Mouse (Mus musculus) cerebellum, adult 2 months (tissue): ENCODE data around the gene Cped1. TPM values are rescaled to one million over a fixed set of nuclear protein-coding genes. Genes with fewer than 3 reads are reported as not detected.
"Not testable (repeated sequence)": the region's sequence is repeated elsewhere in the genome, so short reads cannot be mapped to it uniquely, and the experiment has no call there.

Experiments used
- DNase-seq, 2 experiments: peaks; one replicate each; pipeline ENCODE4 v3.0.0; 2021
- H3K27ac ChIP-seq: fragments of 200-500 bp; 2 replicates; pipeline ENCODE4 v1.5.1; 2012; ENCODE audit warnings: low read length, control low read depth, inconsistent platforms; ENCODE audit not compliant: insufficient read depth
- H3K27me3 ChIP-seq: fragments of 200-500 bp; 2 replicates; pipeline ENCODE4 v1.6.1; 2012; ENCODE audit warnings: inconsistent platforms, mild to moderate bottlenecking, low read length, moderate library complexity; ENCODE audit not compliant: control insufficient read depth, insufficient read depth
- H3K4me1 ChIP-seq: fragments of 200-500 bp; 2 replicates; pipeline ENCODE4 v1.6.1; 2011; ENCODE audit warnings: low read length; ENCODE audit not compliant: control insufficient read depth, insufficient read depth
- H3K4me3 ChIP-seq: fragments of 200-500 bp; replicated peaks from 2 replicates; pipeline ENCODE3; 2011; ENCODE audit warnings: mild to moderate bottlenecking, low read depth, low read length, control low read depth; ENCODE audit not compliant: insufficient read depth
- CTCF ChIP-seq: fragments of 200-500 bp; IDR thresholded peaks from 2 replicates; pipeline ENCODE4 v1.5.1; 2011; ENCODE audit warnings: low read depth, mild to moderate bottlenecking, control low read depth, low read length, moderate library complexity, borderline replicate concordance; ENCODE audit not compliant: insufficient read depth
- POLR2A ChIP-seq: fragments of 200-500 bp; IDR thresholded peaks from 2 replicates; pipeline ENCODE4 v1.6.1; 2011; ENCODE audit warnings: low read length, control low read depth, borderline replicate concordance; ENCODE audit not compliant: insufficient read depth
- WGBS: fragments of 180-500 bp; shearing (Covaris S2); methylation state at CpG from one replicate; pipeline ENCODE4 v1.1.7; 2018; 5-methylcytosine and 5-hydroxymethylcytosine counted together
- polyA plus RNA-seq: library from polyadenylated mRNA; depleted of rRNA; stranded (reverse); fragments of >200 nt; gene quantifications from 2 replicates; pipeline ENCODE4 v1.2.3, GENCODE M21; 2012

Cped1 gene
- polyA plus RNA-seq, 1 experiment = 1.1 TPM

DNA sequence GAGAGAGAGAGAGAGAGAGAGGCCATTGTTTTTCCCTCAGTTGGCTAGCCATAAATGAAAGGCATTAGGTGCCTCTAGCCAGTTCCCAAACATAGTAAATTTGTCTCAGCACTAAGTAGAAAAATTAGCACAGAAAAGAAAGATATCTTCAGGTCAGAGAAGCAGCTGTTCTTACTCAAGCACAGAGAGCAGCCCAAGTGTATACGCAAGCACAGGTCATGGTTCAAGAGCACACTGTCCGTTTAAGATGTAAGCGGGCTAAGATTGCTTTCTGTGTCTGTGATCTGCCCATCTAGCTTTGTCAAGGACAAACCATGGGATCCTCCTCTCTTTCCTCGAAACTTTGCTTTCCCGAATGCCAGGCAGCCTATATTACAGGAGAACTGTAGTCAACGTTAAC, 249.4 kb downstream of the Cped1 start:
- TF ChIP-seq CTCF (no peak), POLR2A (no peak)
- H3K27ac ChIP-seq = no peak overlapping the region
- no peaks in the 10 kb centered on the region for H3K27me3 ChIP-seq
- 90% methylated on average over 6 of the region's 6 CpGs for WGBS
- DNase-seq = no peak
- no peaks in the 10 kb centered on the region for H3K4me1 ChIP-seq
- no peak overlapping the region for H3K4me3 ChIP-seq

DNA sequence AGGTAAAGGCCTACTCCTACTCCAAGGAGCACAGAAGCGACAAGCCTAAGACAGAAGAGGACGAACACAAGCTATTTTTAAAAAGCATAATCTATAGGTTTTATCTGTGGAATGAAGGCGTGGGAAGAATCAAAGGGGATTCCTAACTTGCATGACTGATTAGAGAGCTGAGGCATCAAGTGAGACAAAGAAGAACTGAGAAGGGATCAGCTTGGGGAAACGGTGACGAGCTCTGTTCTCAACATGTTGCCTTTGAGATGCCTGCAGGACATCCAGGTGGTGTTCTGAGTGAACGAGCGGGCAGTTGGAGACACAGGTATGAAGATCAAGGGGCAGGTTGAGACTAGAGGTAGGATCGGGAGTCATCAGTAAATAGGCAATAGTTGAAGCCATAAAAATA, 257.6 kb downstream of the Cped1 start:
- H3K27ac ChIP-seq = no peak overlapping the region
- WGBS = 69% methylated on average over 8 of the region's 8 CpGs
- no peaks in the 10 kb centered on the region for H3K27me3 ChIP-seq
- no peak for DNase-seq
- TF ChIP-seq POLR2A (no peak), CTCF (no peak)
- H3K4me3 ChIP-seq = no peak overlapping the region
- H3K4me1 ChIP-seq = no peaks in the 10 kb centered on the region

DNA sequence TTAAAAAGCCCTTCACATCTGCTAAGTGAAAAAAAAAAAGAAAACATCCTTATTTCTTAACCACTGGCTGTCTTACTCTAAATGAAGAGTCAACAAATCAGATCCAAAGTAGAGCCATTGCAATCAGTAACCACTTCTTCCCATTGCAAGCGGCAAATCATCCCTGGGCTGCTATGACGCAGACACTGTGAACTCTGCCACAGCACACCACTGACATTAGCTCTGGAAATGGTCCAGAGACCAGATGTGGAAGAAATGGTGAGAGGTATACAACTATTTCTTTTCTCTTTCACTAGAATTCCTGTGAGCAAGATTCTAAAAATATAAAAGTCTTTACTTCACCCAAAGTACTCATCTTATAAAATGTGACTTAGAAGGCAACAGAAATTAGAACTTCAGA, 261.0 kb downstream of the Cped1 start:
- no peak overlapping the region for H3K27ac ChIP-seq
- no peaks in the 10 kb centered on the region for H3K4me1 ChIP-seq
- no peak for DNase-seq
- 90% methylated on average over 2 of the region's 2 CpGs for WGBS
- H3K4me3 ChIP-seq = no peak overlapping the region
- H3K27me3 ChIP-seq = no peaks in the 10 kb centered on the region
- TF ChIP-seq CTCF (no peak), POLR2A (no peak)

GRCm38 (mm10) chr6:22258784-22259183, 273.1 kb downstream of the Cped1 start:
- no peak for TF ChIP-seq CTCF
- TF ChIP-seq POLR2A = no peak
- no peak overlapping the region for H3K27ac ChIP-seq
- DNase-seq = no peak
- H3K4me3 ChIP-seq = no peak overlapping the region
- no peaks in the 10 kb centered on the region for H3K4me1 ChIP-seq
- no peaks in the 10 kb centered on the region for H3K27me3 ChIP-seq
- WGBS = 95% methylated on average over 4 of the region's 4 CpGs

- Histone ChIP-seq H3K4me1 (no peaks in the 10 kb centered on the region), H3K4me3 (no peak overlapping the region), H3K27me3 (no peaks in the 10 kb centered on the region), H3K27ac (no peak overlapping the region)
- TF ChIP-seq POLR2A = no peak
- no peak for TF ChIP-seq CTCF
- WGBS = 45% methylated on average over 4 of the region's 4 CpGs
- DNase-seq = no peak
Observed at GRCm38 (mm10) chr6:22262519-22262918, 276.8 kb downstream of the Cped1 start.

GRCm38 (mm10) chr6:22264094-22264493, 278.4 kb downstream of the Cped1 start:
- DNase-seq, H3K27me3 ChIP-seq, H3K4me1 ChIP-seq, H3K27ac ChIP-seq, H3K4me3 ChIP-seq: not testable (repeated sequence)
- 85% methylated on average over 8 of the region's 8 CpGs for WGBS

DNA sequence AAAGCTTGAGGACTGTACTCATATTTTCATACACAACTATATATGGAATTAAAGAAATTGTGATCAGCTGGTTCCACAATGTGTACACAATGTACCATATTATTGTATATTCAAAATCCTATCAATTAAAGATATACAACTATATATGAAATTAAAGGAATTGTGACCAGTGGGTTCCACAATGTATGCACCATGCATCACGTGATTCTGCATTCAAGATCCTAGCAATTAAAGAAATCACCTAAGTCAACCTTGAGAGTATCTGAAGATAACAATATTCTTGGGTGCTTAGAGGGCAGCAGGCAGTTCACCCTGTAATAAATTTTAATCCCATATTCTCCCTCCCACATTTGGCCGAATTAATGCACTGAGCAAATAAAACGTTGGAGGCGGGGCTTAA, 280.3 kb downstream of the Cped1 start:
- Histone ChIP-seq H3K4me1 (no peaks in the 10 kb centered on the region), H3K4me3 (no peak overlapping the region), H3K27ac (no peak overlapping the region), H3K27me3 (no peaks in the 10 kb centered on the region)
- DNase-seq = no peak
- 89% methylated on average over 4 of the region's 4 CpGs for WGBS
- no peak for TF ChIP-seq POLR2A
- TF ChIP-seq CTCF = no peak

- DNase-seq = no peak
- no peak overlapping the region for H3K4me3 ChIP-seq
- H3K27me3 ChIP-seq = no peaks in the 10 kb centered on the region
- no peak overlapping the region for H3K27ac ChIP-seq
- no peaks in the 10 kb centered on the region for H3K4me1 ChIP-seq
- no peak for TF ChIP-seq CTCF
- 78% methylated on average over 5 of the region's 5 CpGs for WGBS
Observed at GRCm38 (mm10) chr6:22267807-22268667, 282.3 kb downstream of the Cped1 start.
